Mouse (Mus musculus) layer of hippocampus, postnatal 14 days (tissue): Measurements from ENCODE around the gene Spaca3. TPM values are rescaled to one million over a fixed set of nuclear protein-coding genes. Genes with fewer than 3 reads are reported as not detected.

Experiments used
- DNase-seq, 2 experiments: peaks; one replicate each; pipeline ENCODE4 v3.0.0; 2021 to 2022; ENCODE audit warnings: low spot score in 2 of 2, mixed read lengths in 1 of 2
- total RNA-seq, 2 experiments: library from RNA; stranded (reverse); gene quantifications; 2 replicates each; pipeline ENCODE4 v1.2.3; 2021

Gene Spaca3
- total RNA-seq, 2 experiments from 2014 or later = not detected

DNA sequence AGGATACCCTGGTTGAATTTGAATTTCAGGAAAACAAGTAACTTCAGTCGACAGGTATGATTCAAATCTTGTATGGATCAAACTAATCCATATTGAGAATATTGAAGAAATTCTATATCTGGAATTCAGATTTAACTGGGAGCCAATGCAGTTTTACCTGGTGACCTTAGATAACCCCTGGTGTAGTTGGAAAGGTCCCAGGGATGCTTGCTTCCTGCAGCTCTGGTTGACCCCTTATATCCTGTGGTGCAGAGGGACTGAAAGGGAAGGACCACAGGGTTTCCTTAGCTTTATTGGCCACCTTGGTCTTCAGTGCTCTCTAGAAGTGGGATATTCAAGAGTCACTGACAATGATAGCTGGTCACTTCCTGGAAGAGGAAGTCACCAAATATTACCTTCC lies 9.9 kb downstream of the Spaca3 start:
- DNase-seq = no peak

DNA sequence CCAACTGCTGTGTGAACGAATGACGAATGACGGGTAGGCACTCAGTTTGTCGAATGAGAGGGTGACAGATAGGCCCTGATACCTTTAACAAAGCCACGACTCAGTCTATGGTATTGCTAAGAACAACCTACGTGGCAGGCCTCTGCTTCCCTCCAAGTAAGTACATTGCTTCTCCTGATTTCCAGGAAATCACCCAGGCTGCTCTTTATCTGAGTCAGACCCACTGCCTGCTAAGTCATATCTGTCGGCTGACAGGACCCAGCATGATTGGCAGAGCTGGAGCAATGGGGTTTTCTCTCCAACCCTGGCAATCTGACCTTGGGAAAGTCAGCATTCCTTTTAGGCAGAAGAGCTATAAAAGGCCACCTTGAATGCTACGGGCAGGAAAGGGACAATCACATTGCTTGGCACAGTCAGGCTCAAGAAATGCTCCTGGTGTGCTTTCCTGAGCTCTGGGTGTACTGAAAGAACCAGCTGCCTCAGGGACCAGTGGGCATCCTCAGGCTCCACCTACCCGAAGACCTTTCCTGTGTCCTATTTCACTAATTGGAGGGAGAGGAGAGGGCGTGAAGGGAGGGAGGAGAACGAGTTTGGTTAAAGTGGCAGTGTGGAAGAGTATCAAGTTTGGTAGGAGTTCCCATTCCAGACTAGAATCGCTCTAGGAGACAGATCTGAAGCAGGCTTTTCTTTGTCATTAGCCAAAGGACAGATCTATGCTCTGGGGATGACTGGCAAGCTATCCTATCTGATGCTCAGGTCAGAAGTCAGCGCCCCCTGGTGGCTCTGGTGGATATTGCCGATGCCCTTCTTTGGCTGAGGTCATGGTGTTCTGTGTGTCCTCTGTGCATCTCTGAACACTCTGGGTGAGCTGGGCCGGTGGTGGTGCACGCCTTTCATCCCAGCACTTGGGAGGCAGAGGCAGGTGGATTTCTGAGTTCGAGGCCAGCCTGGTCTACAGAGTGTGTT lies 14.6 kb downstream of the Spaca3 start:
- DNase-seq = no peak

DNA sequence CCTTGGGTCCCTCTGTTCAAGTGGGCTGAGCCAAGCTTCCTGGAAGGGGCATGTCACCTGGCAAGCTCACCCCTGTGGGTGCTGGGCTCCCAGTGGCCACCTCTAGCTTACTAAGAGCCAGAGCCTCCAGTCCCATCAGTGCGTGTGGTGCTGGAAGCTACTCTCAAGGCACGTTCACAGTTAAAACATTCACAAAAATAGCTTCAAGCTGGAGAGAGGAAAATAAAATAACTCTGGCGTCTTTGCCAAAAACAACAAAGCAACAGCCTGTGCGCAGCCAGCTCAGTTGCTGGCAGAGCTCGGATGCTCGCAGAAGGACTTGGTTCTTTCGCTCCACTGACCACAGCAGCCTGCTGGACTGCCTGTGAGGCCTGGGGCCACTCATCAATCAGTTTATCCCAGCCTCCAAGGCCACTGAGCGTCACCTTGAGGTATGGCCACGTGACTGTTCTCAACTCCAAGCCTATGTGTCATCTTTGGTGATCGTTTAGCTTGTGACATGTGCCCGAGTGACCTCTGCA lies 19.0 kb downstream of the Spaca3 start:
- DNase-seq = peak; percentile 45 to 78

DNA sequence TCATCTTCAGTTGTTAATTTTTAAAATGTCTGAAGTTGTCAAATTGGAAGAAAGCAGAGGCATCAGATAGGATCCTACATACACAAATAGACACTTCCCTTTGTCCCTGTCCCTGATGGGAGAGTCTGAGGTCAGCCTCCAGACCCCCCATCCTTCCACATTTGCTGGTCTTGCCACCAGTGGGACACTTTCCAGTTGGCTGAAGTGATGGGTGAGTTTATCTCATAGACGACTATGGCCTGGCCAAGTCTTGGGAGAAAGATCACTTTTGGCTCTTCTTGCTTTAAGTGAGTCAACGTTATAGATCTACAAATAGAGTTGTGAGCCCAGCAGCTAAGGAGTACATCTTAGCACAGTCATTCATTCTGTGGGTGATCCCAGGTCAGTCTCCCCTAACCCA lies 19.9 kb downstream of the Spaca3 start:
- DNase-seq = no peak

DNA sequence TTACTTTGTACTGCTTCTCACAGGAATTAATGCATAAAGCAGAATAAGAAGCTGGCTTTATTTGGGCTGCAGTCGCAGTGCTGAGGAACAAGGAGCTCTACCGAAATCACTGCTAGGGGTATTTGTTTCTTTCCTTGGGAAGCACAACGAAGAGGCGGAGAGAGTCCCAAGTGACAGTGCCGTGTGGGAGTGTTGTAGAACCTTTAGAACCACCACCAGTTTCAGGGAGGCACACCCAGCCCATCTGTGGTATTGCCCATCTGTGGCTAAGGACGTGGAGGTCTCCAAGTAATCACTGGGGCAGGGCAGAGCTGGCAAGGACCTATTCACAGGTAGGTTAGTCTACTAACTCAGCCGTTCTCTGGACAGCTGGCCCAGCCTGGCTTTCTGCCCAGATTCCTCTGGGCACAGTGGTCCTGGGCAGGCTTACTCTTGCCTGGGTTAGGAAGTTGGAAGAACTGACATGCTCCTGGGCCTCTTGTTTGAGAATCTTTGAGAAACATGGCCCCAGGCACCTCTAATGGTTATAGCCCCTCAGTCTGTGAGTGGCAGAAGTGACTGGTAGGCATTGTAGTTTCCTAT lies 24.2 kb downstream of the Spaca3 start:
- no peak for DNase-seq

DNA sequence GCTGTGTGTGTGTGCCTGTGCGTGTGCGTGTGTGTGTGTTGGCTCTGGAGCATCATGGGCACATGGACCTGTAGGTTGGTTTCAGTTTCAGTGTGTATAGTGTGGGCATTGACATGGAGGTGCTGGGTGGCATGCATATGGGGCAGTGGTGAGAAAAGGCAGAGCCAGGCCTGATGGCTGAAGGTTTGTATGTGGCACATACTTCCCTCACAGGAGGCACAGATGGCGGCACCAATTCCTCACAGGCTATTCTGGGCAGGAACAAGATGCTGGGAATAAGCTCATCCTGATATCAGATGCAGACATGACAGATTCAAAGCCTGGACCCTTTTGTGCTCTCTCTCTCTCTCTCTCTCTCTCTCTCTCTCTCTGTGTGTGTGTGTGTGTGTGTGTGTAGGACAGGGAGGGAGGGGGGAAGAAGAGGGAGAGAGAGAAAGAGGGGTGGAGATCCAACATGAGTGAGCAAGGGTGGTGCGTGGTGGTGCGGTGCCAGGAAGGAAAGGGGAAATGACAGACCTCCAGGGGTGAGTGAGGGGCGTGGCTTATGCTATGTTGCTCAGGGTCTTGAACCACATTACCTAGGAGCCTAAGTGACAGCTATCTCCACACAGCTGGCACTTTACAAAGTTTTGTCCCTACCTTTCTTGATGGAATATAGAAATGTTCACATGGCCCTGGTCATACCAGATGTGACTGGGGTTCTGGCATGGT lies 26.5 kb downstream of the Spaca3 start:
- peak in 1 of 2 experiments; percentile 37 for DNase-seq

DNA sequence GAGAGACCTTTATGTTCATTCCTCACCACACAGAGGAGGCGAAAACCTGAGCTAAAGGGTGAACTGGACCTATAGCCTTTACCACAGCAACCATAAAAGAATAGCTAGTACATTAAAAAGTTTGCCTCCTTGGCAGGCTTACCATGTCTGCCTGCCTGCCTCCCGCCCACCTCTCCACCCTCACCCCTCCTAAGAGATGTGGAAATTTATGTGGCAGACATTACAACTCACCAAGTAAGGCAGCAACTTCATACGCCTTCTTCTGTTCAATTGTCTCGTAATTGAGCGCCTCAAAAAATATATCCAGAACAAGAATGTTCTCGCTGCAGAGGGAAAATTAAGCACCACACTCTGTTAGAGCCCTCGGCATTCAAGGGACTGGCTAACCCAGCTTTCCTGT lies 28.2 kb downstream of the Spaca3 start:
- DNase-seq = no peak

DNA sequence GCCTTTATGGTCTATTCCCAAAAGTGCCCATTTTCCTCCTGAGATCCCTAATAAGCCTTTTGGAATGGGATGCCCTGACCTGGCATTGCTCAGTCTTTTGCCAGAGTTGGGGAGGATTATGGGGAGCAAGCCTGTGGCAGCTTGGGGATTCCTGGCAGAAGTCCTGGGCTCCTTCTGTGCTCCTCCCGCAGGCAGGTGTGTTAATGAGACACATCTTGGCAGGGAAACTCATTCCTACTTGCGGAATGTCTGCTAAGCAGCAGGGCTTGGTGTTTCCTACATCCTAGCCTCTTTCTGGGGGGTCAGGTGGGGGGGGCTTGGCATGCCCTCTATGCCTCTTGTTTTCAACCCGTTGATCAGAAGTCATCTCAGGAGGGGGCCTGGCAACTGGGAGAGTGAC lies 28.9 kb downstream of the Spaca3 start:
- DNase-seq = no peak

DNA sequence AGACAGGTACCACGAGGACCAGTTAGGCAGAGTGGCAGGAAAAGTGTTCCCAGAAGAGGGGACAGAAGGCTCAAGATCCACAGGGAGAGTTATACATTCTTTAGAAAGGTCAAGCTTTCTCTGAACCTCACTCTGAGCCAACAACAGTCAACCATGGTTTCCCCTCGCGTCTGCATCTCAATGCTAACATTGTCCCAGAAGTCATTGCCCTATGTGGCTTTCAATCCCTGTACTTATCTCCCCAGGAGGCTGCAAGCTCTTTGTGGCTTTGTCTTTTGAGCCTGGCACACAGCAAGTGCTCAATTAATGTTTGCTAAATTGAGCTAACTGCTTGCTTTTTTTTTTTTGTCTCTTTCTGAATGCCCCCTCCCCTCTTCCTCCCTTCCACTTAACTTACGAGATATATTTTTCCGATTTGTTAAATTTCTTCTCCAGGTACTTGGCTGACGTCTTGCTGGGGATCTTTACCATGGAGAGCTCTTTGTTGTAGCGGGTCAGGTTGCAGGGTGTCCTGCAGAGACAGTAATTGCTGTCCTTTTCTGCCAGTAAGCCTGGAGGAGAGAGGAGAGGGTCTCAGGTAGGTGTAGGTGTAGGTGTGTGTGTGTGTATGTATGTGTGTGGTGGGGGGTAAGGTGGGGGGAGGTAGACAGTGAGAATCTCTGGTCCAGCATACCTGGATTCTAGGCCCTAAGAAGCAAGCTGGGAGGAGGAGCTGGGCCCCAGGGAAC lies 31.3 kb downstream of the Spaca3 start:
- DNase-seq = no peak

DNA sequence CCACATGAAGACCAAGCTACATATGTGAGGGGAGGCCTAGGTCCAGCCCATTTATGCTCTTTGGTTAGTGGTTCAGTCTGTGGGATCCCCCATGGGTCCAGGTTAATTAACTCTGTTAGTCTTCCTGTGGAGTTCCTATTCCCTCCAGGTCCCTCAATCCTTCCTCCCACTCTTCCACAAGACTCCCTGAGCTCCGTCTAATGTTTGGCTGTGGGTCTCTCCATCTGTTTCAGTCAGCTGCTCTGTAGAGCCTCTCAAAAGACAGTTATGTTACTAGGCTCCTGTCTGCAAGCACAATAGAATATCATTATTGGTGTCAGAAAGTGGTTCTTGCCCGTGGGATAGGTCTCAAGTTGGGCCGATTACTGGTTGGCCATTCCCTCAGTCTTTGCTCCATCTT lies 37.7 kb downstream of the Spaca3 start:
- peak in 1 of 2 experiments; percentile 52 for DNase-seq

DNA sequence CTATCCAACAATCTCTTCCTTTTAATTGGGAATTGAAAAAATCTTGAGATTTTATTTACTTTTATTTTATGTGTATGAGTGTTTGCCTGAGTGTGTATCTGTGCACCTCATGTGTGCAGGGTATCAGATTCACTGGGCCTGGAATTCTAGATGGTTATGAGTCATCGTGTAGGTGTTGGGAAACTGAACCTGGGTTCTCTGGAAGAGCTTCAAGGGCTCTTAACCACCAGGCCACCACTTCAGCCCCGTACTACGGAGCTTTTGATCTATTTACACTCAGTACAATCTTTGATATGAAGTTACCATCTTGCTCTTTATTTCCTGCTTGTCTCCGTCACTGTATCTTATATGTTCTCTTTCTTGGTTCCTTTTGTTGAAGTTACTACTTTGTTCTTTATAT lies 42.4 kb downstream of the Spaca3 start:
- no peak for DNase-seq

DNA sequence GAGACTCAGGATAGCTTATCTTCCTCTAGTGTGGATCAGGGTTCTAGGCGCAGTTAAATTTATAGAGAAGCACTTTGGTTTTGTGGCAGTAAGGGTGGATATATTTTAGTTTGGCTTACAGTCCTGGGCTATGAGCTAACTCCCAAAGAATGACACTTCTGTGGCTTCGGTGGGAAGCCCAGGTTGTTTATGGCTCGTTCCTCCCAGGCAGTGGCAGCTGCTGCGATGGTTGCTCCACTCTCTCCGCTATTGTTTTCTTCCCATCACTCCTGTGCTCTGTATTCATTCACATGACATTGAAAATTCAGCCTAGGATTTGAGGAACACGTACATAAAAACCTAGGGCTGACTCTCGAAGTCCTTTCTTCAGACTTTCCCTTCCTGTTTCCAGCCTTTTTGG lies 44.5 kb downstream of the Spaca3 start:
- DNase-seq = no peak

DNA sequence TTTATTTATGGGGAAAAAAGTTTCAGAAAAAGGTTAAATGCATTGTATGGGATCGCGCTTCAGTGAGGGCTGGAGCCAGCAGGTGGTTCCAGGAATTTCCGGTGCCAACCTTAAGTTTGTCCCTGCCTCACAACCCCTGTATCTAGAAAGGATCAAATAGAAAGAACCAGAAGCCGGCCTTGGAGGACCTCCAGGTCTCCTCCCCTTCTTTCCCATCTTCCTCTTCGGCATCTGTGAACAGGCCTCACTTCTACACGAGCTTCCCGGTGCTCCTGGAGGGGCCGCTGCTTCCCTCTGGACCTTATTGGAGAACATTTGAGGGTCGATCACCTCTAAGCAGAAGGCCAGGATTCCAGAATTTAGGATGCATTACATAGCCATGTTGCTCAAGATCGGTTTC lies 45.3 kb downstream of the Spaca3 start:
- no peak for DNase-seq

DNA sequence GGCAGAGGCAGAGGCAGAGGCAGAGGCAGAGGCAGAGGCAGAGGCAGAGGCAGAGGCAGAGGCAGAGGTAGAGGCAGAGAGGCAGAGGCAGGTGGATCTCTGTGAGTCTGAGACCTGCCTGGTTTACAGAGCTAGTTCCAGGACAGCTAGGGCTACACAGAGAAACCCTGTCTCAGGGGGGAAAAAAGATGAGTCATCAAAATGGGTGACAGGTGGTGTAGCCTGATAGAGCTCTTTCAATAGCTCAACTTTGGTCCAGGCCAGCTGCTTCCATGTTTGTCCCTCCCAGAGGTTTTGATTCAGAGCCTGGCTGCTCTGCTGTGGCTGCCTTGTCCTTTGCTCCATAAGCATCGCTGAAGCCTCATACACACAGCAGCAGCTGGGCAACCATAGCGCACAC lies 46.4 kb downstream of the Spaca3 start:
- no peak for DNase-seq

DNA sequence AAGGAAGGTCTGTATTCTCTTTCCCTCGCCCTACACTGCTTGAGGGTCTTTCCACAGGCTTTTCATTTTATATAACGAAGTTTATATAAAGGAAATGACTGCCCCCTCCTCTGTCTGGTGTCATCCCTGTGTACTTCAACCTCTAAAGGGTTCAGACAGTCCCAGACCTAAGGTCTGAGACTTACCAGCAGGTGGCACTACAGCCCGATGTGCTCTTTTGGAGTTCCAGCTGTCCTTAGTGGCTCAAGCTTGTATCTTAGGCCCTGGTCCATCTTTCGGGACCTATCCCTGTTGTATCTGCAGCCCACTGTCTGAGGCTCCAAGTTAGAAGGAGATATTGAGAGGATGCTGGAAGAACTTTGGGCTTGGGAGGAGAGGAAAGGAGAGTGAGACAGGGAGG lies 48.3 kb downstream of the Spaca3 start:
- DNase-seq = peak; percentile 45 to 69

DNA sequence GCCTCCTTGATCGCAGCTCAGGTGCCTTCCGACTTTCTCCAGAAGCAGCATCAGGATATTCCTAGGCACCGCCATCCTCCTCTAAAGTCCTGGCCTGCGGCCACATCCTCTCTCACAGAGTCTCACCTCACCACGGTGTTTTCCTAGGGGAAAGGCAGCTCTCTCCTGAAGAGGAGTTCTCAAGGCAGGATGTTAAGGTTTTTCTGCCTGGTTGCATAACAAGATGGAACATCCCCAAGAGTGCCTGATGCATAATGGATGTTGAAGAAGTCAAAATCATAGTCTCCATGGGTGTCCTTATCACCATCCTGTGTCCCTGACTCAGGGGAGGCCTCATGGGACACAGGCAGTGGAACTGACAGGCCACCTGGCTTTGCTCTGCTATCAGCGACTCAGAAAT lies 49.7 kb downstream of the Spaca3 start:
- DNase-seq = no peak

DNA sequence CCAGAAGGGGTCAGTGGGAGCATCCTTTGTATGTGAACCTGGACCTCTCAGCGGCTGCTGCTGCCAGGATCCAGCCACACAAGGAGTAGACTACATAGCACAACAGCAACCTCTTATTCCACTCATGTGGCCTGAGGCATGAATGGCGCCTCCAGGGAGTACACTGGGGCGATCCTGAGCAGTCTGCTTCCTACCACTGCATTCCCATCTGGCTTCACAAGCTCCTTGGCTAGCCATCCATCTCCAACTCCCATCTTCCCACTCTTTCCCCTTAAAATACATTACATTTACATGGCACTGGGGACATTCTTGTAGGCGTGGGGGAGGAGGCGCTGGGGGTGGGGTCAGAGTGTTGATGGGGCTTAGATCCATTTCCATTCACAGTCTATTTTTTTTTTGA lies 54.6 kb downstream of the Spaca3 start:
- DNase-seq = no peak

DNA sequence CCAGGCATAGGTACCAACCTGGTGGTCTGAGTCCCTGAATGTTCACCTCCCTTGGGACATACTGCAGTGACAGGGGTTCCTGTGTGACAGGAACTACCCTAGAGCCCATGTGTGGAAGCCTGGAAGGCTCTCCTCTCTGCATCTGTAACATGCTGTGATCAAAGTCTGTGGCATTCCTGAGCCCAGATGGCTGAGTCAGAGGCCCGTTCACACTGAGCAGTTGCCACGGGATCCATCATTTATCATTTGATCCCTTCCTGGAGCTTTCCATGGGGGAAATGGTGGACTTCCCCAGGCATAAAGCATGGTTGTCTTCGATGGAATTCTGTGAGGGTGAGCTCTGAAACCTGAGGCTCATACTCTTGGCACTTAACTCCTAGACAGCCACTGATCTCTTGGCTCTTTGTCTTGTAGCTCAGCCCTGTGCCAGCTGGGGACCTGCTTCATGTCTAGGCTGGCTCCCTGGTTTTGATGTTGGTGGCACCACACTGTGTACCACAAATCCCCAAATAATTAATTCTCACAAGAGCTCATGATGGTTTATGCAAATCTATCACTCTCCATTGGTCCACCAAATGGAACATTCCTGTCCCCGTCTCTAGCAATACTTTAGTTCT lies 55.4 kb downstream of the Spaca3 start:
- peak; percentile 28 to 31 for DNase-seq
